Mouse (Mus musculus): ENCODE measurements around the gene Cntrob.
A peak's percentile ranks its signal among the peaks of the same experiment; 100 is the strongest.

Cntrob gene

DNA sequence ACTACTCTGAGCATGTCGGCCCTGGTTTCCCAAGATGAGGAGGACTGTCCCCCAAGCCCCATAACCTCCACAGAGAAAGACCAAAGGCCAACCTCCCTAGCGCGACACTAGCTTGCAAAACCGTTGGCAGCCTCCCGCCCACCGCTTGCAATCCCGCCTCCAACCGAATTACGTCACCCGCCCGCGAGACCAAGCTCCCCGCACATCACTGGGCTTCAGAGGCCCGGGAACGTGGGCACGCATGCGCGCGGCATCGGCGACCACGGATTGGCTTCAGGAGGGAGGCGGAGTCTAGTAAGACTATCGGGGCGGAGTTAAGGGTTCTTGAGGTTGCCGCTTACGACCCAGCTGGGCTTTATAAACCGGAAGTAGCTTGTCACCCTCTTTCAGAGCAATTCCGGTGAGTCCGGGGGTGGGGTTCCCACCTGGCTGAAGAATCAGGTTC, at the start of gene Cntrob, which contains the start of gene Trappc1:
TSS of gene Cntrob (minus strand) at position 109 of the 445 bp plus-strand sequence.
TSS of gene Trappc1 (plus strand) at position 314 of the 445 bp plus-strand sequence.
- peak; percentile 99 for DNase-seq (ENCODE audit: low read depth, low spot score)

DNA sequence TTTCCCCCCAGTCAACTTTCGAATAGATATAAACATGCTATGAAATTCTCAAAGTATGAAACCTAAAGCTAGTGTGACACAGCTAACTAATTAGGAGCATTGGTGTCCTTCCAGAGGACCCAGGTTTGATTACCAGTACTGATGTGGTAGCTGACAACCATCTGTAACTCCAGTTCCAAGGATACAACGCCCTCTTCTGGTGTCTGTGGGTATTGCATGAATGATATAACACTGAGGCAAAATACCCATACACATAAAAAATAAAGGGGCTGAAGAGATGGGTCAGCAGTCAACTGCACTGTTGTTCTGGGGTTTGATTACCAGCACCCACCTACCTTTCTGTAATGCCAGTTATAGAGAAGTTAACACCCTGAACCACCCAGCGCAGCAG, 49.2 kb upstream of the Cntrob start:
- DNase-seq (ENCODE audit: low read depth, low spot score), result no peak

DNA sequence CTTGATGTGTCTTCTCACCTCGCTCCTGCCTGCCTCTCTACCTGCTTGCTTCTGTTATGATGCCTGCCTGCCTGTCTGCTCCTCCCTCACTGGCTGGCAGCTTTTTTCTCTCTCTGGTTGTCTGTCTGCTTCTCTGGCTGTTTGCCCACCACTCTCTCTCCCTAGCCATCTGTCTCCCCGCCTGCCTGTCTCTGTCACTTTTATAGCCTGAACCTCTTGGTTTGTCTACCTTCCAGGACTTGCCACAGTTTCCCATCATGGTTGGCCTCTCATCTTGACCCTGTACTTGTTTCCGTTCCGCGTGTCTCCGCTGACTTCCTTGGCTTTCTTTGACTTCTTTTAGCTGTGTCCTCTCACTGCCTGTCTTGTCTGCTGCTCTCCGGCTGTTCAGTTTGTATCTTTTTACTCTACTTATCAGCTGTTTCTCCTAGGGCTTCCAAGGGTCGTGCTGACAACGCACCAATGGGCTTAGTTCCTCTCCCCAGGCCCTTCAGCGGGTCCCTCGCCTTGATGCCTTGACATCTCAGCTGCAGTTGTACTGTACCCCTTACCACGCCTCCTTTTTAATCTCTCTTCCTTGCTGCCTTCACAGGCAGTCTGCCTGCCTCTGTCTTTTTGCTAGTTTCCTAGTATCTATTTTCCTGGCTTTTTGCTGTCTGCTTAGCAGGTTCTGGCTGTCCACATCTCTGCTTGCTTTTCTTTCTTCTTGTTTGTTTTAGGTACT, 48.6 kb upstream of the Cntrob start:
- no peak for DNase-seq (ENCODE audit: low read depth, low spot score)

DNA sequence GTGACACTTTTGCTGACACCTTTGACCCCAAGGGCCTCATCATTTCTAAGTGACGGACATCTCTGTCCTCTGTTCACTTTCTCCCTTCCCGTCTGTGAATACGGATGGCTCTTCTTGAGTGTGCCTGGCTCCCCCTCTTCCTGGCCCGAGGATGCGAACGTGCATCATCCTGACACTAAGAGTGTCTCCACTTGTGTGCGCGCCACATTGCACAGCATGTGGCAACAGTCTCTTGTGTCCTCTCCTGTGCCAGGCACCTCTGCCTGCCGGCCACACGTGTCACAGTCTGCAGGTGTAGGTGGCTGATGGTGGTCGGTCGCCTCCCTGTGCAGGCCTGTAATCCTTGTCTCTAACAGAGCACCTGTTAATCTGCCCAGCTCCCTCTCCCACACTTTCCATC, 48.0 kb upstream of the Cntrob start:
- DNase-seq (ENCODE audit: low read depth, low spot score), result no peak

DNA sequence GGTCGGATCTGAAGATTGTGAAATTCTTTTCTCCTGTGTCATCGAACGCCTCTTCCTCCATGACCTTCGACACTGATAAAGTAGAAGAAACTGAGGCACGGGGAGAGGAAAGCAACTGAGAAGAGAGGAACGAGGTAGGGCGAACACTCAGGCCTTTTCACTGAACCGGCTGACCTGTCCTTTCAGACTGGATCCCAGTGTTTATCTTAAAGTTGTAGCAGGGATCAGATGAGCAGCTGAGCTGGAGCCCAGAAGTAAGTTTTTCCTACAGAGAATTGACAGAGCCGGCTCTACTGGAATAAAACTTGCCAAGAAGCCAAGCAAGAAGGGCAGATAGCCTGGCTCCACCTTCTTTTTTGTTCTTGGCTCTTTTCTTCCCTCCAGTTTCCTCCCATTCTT, 47.2 kb upstream of the Cntrob start:
- no peak for DNase-seq (ENCODE audit: low read depth, low spot score)

DNA sequence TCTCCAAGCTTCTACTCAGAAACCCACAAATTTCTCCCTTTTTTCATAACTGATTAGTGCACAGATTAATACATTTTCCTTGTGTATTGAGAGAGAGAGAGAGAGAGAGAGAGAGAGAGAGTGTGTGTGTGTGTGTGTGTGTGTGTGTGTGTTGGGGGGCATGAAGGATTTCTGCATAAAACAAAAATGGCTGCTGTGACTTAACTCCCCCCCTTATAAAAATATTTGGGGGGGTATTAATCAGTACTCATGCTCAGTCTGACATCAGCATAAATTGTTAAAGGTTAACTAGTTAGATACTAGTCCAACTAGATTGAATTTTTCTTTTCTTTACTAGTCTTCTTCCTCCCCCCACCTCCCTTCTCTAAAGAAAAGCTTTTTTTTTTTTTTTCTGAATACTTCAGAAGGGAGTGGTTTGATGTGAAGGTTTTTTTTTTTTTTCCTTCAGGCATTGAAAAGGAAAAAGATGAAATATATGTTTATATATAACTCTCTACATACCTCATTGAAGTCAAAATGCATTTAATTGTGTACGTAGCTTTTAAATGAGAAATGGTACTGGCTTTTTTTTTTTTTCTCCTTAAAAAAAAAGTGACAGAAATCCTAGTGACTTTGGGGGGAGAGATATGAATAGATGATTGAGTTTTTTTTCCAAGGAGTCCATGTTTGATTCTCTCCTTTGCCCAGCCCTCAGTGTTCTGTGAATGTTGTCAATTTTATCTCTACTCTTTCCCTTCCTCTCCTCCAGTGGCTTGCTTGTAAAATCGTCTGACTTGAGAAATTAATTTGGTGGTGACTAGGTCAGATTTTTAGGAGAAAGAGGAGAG, 46.6 kb upstream of the Cntrob start:
- no peak for DNase-seq (ENCODE audit: low read depth, low spot score)

DNA sequence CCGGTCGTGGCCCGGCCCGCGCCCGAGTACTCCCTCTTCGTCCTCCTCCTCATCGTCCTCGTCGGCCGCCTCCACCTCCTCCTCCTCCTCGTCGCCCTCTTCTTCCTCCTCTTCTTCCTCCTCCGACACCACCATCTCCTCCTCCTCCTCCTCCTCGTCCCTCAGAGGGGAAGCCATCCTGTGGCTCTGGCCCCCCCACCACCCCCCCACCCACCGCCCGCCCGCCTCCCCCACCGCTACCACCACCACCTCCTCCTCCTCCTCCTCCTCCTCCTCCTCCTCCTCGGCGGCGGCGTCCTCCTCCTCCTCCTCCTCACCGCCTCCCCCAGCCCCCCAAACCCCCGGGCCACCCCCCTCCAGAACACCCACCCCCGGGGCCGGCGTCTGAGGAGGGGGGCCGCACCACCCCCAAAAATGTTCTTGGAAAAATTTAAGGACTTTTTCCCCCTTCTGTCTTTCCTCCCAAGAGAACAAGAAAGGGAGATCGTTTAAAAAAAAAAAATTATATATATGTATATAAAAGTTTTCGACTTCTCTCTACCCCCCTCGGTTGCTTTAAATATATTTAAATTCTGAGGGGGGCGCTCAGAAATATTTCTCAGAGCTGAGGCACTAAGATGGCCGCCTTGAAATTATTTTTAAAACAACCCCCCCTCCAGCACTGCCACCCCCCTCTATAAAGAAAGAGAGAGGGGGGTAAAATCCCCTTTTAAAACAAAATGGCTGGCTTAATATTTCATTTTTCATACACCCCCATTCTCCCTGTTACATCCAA, 45.8 kb upstream of the Cntrob start, which contains the start of gene Chd3:
TSS of gene Chd3 (minus strand) at position 192 of the 775 bp plus-strand sequence.
- no peak for DNase-seq (ENCODE audit: low read depth, low spot score)

DNA sequence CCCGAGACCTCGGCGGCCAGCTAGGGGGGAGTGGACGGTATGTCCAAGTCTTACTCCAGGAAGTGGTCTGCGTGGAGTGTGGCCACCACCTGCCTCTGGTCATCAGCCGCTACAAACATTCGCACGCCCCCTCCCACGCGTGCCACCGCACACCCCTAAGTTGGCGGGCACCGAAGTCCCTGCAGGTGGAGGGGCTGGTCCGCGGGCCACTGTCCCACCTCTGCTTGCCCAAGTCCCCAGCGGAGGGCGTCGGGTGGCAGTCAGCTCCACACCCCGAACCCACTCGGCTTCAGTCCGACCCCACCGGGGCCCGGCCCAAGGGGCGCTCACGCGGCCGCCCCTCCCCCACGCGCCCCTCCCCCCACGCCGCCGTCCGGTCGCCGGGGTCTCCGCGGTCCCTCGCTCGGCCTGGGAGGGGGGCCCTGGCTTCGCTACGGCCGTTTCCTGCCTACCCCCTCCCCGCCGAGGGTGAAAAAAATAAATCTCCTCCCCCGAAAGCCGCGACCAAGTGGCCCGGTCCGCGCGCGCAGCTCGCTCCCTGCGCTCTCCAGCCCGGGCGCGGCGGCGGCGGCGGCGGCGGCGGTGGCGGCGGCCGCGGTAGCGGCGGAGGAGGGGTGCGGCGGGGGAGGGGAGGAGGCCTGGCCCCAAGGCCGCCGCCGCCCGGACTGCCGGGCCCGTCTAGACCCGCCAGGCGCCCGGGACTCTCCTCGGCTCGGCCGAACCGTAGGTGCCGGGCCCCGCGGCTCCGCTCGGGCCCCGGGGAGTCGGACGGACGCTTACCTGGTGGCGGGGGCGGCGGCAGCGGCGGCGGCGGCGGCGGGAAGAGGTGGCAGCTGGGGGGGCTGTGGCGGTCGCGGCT, 45.0 kb upstream of the Cntrob start:
- no peak for DNase-seq (ENCODE audit: low read depth, low spot score)

DNA sequence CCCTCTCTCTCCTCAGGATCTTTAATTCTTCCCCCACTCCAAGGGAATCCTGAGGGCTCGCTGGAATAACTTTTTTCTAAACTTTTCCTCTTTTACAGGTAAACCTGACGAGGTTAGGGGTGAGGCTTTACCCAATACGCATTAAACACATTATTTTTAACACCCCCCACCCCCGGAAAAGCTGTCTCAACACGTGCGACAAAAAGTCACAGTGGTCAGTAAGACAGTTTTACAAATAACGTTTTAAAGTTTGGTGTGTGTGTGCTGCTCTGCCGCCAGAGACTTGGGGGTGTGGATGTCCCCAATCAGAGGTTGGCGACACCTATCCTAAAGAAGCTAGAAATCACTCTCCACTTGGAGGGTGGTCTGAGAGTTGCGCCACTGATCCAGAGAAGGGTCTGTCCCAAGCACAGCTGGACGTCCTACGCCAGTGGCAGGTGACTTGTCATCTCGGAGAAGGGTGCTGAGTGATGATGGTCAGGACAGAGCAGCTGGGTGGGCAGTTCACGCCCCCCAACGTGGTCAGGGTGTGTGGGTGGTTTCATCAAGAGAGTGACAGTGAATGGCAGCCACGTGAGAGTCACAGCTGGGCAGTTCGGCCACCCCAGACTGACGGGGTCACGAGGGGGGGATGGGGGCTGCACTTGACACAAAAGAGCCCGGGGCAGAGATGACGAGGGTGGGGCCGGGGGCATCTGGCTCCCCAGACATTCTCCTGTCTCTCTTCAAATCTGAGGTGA, 44.2 kb upstream of the Cntrob start:
- no peak for DNase-seq (ENCODE audit: low read depth, low spot score)

DNA sequence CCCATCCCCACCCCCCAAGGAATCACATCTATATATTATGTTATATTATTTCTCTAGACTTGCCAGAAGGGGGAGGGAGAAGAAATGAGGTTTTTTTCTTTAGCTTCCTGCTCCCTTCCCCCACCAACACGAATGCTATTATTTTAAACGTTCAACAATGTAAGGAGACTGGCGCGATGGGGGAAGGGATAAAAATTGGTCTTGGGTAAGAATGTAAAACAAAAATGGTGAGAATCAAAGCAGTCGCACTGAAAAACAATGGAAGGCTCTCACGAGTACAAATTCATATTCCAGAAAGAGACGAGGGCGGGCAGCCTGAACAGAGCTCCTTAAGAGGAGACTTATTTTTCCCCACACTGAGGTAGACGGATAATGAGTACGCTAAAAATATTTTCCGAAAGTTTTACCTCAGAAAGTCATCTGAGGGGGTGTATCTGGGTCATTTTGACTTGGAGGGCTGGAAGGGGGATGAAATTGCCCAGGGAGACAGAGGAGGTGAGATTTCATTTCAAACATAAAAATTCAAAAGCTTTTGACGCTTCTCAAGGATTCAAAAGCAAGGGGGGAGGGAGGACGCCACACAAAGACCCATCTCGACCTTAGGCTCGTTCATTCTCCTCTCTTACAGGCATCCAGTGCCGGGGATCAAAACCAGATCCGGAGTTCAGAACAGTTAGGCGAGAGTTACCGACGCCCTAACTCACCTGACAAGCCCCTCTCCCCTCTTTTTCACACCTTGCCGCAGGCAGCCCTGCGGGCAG, 43.5 kb upstream of the Cntrob start:
- no peak for DNase-seq (ENCODE audit: low read depth, low spot score)

DNA sequence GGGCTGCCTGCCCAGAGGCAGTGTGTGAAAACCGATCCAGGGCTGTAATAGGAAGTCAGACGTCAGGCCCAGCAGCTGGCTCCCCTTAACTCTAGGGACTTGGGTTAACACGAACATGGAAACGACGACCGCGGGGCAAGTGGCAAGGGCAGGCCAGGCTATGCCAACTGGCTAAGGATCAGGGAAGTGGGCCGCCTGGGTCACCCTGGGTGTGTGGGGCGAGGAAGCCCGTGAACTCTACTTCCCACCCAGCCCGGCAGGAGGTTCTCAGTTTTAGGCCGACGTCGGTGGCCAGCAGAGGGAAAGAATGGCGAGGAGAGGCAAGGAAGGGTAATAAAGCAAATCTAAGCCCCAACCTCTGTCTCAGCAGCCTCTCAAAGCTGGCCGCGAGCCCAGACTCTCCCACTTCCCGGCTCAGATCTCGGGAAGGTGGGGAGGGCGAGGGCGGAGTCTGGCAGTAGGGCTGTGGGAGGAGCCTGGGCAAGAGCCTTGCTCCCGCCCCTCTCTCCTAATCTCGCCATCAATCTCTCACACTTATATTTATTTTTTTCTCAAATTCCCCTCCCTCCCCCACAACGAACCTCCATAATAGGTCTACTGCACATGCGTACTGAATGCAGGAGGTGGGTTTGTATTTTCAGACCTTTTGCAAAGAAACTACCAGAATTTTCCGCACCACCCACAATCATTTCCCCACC, 42.7 kb upstream of the Cntrob start:
- no peak for DNase-seq (ENCODE audit: low read depth, low spot score)

DNA sequence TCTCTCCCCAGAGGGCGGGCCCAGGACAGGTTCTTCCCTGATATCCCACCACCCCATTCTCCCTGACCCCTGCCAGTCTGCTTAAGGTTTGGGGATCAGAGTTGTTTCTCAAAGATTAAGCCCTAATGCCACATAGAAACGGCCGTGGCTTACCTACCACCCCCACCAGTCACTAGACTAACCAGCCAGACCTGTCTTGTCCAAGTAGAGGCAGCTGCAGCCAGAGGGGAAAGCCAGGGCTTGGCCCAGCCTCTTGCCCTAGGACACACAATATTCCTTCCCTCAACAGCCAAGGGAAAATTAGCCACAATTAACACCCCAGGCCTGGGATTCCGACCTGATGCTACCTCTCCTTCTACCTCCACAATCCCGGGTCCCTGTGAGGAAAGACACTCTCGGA, 42.1 kb upstream of the Cntrob start:
- no peak for DNase-seq (ENCODE audit: low read depth, low spot score)

DNA sequence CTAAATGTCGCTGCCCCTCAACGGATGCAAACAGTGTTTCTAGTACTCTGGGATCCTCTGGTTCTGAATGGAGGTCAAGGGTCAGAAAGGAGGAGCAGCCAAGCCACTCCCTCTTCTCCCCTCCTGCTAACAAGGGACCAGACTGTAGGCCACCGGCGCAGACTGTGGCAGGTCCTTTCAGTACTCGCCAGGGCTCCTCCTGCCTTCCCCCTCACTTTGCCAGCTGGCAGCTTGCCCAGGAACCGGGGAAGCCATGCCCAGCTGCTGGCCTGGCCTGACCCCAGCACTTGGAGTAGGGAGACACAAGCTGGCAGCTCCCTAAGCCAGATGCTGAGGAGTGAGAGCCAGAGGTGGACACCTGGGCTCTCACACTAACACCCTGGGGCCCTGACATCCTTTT, 41.3 kb upstream of the Cntrob start:
- no peak for DNase-seq (ENCODE audit: low read depth, low spot score)

DNA sequence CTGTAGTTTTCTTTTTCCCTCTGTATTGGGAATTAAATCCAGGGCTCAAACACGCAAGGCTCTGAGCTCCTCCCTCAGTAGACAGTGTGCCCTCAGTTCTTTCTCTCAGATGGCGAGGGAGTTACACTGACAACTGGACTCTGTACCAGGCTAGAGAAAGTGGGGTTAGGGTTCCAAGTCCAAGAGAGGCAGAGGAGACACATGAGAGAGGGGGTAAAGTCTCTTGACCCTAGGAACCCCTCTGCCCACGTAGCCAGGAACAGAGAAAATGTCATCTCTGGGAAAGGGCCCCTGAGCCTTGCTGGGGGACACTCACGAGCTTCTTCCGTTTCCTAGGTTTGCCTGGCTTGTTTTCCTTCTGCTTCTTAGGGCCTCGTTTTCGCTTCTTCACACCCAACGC, 40.8 kb upstream of the Cntrob start:
- DNase-seq (ENCODE audit: low read depth, low spot score), result no peak

DNA sequence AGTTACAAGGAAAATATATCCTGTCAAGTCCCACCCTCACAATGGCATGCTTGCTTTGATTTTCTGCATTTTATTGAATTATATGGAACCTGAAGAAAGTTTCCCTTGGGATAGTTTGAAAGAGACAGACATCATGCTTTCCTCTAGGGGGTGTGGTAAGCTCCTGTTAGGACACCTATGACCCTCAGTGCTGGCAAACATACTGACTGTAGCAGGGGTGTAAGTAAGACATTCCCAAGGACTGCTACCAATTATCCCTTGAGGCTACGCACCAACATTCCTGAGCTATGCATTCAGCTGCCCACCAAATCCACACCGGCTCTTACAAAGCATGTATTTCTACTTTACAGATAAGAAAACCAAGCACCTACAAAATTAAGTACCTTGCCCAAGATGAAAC, 38.9 kb upstream of the Cntrob start:
- no peak for DNase-seq (ENCODE audit: low read depth, low spot score)

DNA sequence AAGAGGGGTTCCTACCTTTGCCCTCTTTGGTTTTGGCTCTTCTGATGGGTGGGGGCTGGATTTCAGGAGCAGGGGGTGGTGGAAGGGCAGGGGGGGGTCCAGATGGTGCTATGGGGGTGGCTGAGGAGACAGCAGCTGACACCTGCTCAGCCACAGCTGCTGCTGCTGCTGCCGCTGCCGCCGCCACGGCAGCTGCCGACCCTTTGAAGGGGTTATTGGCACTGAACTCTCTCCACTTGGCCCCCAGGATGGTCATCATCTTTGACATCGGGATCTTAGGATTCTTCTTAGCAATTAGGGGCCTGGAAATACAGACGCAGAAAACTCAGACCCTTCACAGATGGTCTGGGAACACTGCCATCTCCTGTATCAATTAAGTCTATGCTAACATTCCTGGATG, 38.4 kb upstream of the Cntrob start:
- DNase-seq (ENCODE audit: low read depth, low spot score), result no peak

DNA sequence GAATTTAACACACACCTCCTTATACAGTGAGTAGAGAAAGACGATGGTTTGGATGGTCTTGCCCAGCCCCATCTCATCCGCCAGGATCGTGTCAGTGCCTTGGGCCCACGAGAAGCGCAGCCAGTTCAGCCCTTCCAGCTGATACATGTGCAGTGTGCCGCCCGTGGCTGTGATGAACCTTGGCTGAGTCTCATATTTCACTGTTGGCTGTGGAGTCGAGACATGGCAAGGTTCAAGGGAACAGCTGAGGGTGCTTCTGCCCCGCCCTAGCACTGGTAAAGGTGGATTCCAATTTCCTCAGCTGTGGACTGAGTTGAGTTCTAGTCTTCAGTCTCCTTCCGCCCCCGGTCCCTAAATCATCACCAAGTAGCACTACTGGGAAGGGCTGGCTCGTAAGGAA, 34.1 kb upstream of the Cntrob start:
- no peak for DNase-seq (ENCODE audit: low read depth, low spot score)

DNA sequence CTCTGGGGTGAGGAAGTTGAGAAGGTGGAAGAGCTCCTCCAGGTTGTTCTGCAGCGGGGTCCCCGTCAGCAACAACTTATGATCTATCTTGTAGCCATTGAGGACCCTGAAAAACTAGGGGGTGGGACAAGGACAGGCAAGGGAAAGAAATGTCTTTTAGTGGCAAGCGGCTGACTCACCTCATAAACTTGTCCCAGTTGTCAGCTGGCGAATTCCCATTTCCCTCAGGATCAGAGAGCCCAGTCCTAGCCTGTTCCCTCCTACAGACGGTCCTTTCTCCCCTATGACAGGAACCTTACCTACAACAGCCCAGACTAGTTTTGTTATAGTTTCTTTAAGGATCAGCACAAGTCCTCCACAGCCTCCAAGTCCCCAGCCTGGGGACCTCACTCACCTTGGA, 33.0 kb upstream of the Cntrob start:
- no peak for DNase-seq (ENCODE audit: low read depth, low spot score)

DNA sequence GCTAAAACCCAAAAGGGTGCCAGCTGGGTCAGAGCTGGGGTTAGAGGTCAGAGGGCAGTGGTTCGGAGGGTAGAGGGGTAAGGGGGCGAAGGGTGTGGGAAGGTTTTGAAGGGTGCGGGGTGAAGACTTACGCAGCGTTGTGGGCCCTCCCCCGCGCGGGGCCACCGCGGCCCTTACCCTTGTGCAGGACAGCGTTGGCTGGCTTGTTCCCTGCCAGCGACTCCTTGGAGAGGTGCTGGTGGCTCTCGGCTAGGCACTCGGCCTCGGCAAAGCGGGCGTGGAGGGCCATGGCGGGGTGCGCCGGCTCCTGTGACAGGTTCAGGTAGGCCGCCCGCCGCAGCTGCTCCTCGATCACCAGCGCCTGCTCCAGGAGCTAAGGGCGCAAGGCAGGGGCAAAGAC, 22.9 kb upstream of the Cntrob start:
- DNase-seq (ENCODE audit: low read depth, low spot score), result no peak

Measured in WW6 (cell line).